Mouse (Mus musculus) midbrain, postnatal 0 days (tissue): Measurements from ENCODE around the gene Dcaf10. TPM values are rescaled to one million over a fixed set of nuclear protein-coding genes. Genes with fewer than 3 reads are reported as not detected.

Source experiments
- ATAC-seq: fragments of 200-750 bp; cut with Nextera tagmentation; 2 replicates; pipeline ENCODE4 v1.8.0; 2017; ENCODE audit warnings: moderate number of reproducible peaks, mild to moderate bottlenecking, moderate TSS enrichment, moderate library complexity; ENCODE audit not compliant: low FRiP score
- DNase-seq: peaks from one replicate; pipeline ENCODE4 v3.0.0-alpha.2; 2015; ENCODE audit warnings: low spot score
- H3K27ac ChIP-seq: fragments of 300-500 bp; sonication (generic); 2 replicates; pipeline ENCODE4 v1.5.1; 2014; ENCODE audit warnings: low read depth, mild to moderate bottlenecking, low read length, mixed read lengths
- H3K27me3 ChIP-seq: fragments of 300-500 bp; sonication (generic); 2 replicates; pipeline ENCODE4 v1.6.1; 2014; ENCODE audit warnings: low read length, control low read depth, mixed read lengths; ENCODE audit not compliant: insufficient read depth
- H3K36me3 ChIP-seq: fragments of 300-500 bp; sonication (generic); 2 replicates; pipeline ENCODE4 v1.6.1; 2014; ENCODE audit warnings: low read length, control low read depth, mixed read lengths; ENCODE audit not compliant: insufficient read depth
- H3K4me1 ChIP-seq: fragments of 300-500 bp; sonication (generic); 2 replicates; pipeline ENCODE4 v1.6.1; 2014; ENCODE audit warnings: mild to moderate bottlenecking, control low read depth, antibody characterized with exemption, low read length, mixed read lengths; ENCODE audit not compliant: insufficient read depth
- H3K4me2 ChIP-seq: fragments of 300-500 bp; sonication (generic); 2 replicates; pipeline ENCODE4 v1.6.1; 2014; ENCODE audit warnings: low read depth, mild to moderate bottlenecking, low read length, mixed read lengths; ENCODE audit not compliant: poor library complexity, severe bottlenecking
- H3K4me3 ChIP-seq: fragments of 300-500 bp; sonication (generic); 2 replicates; pipeline ENCODE4 v1.5.1; 2014; ENCODE audit warnings: low read depth, mild to moderate bottlenecking, low read length, moderate library complexity
- H3K9ac ChIP-seq: fragments of 300-500 bp; sonication (generic); replicated peaks from 2 replicates; pipeline ENCODE4 v1.6.1; 2014; ENCODE audit warnings: mild to moderate bottlenecking, low read length, moderate library complexity, mixed read lengths; ENCODE audit not compliant: poor library complexity, severe bottlenecking
- H3K9me3 ChIP-seq: fragments of 300-500 bp; sonication (generic); 2 replicates; pipeline ENCODE4 v1.6.1; 2016; ENCODE audit warnings: low read length, control low read depth
- CTCF ChIP-seq: IDR thresholded peaks from 2 replicates; pipeline ENCODE4 v1.5.1; 2016; ENCODE audit warnings: antibody characterized with exemption, mild to moderate bottlenecking
- WGBS: fragments of 180-500 bp; shearing (Covaris S2); extraction: QIAGEN DNeasy Blood & Tissue Kit; methylation state at CpG from one replicate; pipeline ENCODE4 v1.1.7; 2014; 5-methylcytosine and 5-hydroxymethylcytosine counted together
- polyA plus RNA-seq: library from polyadenylated mRNA; unstranded; fragments of >200 nt; fragmentation: Nextera tagmentation; extraction: Ambion mirVana; gene quantifications from 2 replicates; pipeline ENCODE4 v1.2.1, GENCODE M21; 2015
- total RNA-seq: library from RNA; depleted of rRNA; stranded (reverse); fragments of >200 nt; gene quantifications from 2 replicates; pipeline ENCODE4 v1.2.3, GENCODE M21; 2014

Dcaf10 gene
- total and polyA plus RNA-seq, 2 experiments from 2014 or later: 10.1 to 62.5 TPM

DNA sequence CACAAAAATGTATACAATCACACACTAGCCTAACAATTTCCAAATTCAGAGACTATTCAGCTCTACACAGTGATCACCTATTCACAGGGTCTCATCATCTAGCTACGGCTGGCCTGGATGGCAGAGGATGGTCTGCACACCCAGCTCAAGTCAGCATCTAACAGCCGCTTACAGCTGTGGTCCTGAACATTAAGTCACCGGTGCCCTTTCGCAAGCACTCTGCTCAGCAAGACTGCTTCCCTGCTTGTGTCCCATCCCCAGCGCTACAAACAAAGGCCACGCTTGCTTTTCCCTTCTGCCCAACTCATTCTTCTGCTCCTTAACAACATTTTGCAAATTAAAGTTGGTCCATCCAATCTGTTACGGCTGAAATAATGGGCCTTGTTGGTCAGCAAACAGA is 64.5 kb downstream of the Dcaf10 start:
- Histone ChIP-seq H3K27me3 (no peaks in the 10 kb centered on the region), H3K9ac (no peak overlapping the region), H3K27ac (no peak overlapping the region), H3K36me3 (peaks cover 11% of the 10 kb centered on the region), H3K4me3 (no peak overlapping the region), H3K4me1 (peaks cover 14% of the 10 kb centered on the region; the same call in 1 of the 2 replicates), H3K9me3 (no peaks in the 10 kb centered on the region), H3K4me2 (peak overlapping the region; percentile 30)
- no peak for TF ChIP-seq CTCF
- no peak for ATAC-seq
- WGBS: 77% methylated on average over 7 of the region's 7 CpGs
- DNase-seq: no peak

DNA sequence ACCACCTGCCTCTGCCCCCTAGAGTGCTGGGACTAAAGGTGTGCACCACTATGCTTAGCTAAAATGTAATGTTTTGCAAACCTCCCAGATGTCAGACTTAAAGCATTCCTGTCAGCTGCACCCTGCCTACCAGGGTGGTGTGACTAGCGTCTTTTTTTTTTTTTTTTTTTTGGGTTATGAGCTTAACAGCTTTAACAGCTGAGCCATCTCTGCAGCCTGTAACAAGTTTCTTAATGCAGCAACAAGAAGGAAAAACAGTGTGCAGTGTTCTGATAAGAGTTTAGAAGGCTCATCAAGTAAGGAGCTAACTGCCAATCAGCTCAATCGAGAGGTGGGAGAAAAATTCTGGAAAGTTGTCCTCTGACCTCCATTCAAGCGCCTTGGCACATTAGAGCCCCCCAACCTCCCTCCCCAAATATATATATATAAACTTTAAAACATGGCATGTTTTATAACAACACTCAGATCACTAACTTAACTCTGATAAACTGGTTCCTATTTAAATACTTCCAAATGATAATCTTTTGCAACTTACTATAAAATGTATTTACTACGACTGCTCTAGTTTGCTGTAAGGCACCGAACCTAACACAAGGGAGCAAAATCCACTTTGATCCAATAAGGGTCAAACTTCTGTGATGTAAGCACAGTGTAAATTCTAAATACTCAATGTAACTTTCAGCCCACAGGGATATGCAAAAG is 65.3 kb downstream of the Dcaf10 start:
- H3K36me3 ChIP-seq: peaks cover 9% of the 10 kb centered on the region
- no peak for ATAC-seq
- H3K27ac ChIP-seq: no peak overlapping the region
- H3K9me3 ChIP-seq: no peaks in the 10 kb centered on the region
- no peak for TF ChIP-seq CTCF
- no peak for DNase-seq
- WGBS: 51% methylated on average over 5 of the region's 5 CpGs
- peak overlapping the region; percentile 98 for H3K4me3 ChIP-seq
- H3K4me1 ChIP-seq: peaks cover 14% of the 10 kb centered on the region; the same call in 1 of the 2 replicates
- H3K4me2 ChIP-seq: peak overlapping the region; percentile 67
- H3K9ac ChIP-seq: peak overlapping the region; percentile 98
- H3K27me3 ChIP-seq: no peaks in the 10 kb centered on the region

DNA sequence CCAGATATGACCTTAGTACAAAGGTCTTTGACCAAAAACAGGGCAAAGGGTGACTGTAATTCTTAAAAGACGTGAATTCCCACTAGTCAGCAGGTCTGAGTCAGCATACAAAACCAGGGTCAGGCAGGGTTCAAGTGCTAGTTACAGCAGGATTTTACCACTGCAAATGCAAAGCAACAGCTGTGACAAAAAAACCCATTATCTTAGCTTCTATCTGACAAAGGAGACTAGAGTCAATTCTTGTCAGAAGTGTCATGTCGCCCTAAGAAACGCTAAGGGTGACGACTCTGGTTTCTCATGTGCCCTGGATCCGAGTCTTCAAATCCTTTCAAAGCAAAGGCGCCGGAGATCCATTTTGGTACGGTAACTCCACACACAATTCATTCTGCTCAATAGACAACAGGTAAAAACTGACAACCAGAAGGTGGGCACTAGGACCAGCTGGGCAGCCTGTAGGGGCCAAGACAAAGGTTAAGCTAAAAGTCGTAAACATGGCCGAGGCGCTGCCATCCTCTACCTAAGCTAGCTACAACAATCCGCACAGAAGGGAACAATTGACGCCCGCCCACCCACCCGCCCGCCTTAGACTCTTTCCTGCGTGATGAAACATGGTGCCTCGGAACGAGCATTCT is 65.9 kb downstream of the Dcaf10 start:
- ATAC-seq (peak; percentile 19; the same call in 1 of the 2 replicates), DNase-seq (peak; percentile 57)
- Histone ChIP-seq H3K36me3 (peaks cover 9% of the 10 kb centered on the region), H3K27ac (peak overlapping the region; percentile 93), H3K9me3 (no peaks in the 10 kb centered on the region), H3K9ac (peak overlapping the region; percentile 98), H3K4me2 (peak overlapping the region; percentile 67), H3K4me3 (peak overlapping the region; percentile 98), H3K4me1 (peaks cover 14% of the 10 kb centered on the region; the same call in 1 of the 2 replicates), H3K27me3 (no peaks in the 10 kb centered on the region)
- TF ChIP-seq CTCF: no peak
- WGBS: under 1% methylated on average over 19 of the region's 19 CpGs

DNA sequence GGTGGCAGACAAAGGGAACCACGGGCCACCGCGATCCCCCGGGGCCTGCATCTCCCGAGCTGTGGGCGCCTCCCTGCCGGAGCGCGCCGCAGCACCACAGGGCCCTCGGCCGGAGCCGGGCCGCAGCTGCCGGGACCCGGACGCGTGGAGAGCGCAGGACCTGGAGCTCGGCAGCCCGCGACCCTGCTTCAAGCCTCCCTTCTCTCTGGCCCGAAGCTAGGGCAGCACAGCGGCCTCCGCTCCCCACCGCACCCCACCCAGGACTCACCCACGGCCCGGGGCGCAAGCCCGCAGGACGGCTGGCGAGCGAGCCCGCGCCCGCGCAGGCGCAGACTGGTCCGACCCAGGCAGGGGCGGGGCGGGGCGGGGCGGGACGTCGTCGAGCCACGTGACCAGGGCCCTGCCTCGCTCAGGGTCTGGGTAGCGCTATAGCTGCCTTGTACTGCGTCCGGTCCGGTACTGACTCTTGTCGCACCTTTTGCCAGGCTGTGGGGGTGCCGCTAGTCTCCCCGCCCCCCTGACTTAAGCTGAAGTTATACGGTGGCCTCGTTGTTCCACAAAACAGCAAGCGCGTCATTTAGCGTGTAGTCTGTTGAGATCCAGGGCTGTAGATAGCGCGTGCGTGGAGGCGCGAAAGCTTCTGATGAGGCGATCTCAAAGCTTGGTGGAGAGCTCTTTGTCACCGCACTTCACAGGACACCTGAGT is 66.7 kb downstream of the Dcaf10 start, which contains the start of gene Slc25a51:
Slc25a51 (minus strand) TSS at position 340 of the 706 bp plus-strand sequence.
- Histone ChIP-seq H3K4me1 (peaks cover 14% of the 10 kb centered on the region; the same call in 1 of the 2 replicates), H3K4me2 (peak within 1 kb of the TSS; percentile 67), H3K36me3 (peaks cover 7% of the 10 kb centered on the region), H3K27me3 (no peaks in the 10 kb centered on the region), H3K9me3 (no peaks in the 10 kb centered on the region), H3K9ac (peak within 1 kb of the TSS; percentile 98), H3K4me3 (peak within 1 kb of the TSS; percentile 98), H3K27ac (peak within 1 kb of the TSS; percentile 93)
- peak; percentile 96 for DNase-seq
- no peak for TF ChIP-seq CTCF
- under 1% methylated on average over 51 of the region's 67 CpGs for WGBS
- ATAC-seq: peak; percentile 96

DNA sequence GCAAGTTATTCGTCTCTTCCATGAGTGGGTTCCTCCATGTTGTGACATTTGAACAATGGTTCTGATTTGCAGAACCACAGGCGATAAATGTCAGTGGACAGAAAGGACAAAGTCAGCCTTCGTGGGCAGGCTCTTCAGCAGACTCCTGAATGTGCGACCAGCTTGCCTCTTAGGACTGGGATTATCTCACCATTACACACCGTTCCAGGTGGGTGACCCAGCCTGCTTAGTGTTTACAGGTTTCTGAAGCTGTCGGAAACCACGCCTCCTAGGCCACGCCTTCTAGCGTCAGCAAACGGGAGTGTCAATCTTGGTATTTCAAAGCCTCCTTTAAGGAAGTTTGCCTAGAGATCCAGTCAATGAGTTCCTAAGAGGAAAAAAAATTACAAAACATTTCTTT is 67.4 kb downstream of the Dcaf10 start:
- peak; percentile 51 for TF ChIP-seq CTCF
- Histone ChIP-seq H3K9me3 (no peaks in the 10 kb centered on the region), H3K4me2 (peak overlapping the region; percentile 67), H3K4me3 (peak overlapping the region; percentile 98), H3K27ac (peak overlapping the region; percentile 93), H3K27me3 (no peaks in the 10 kb centered on the region), H3K36me3 (no peaks in the 10 kb centered on the region; the same call in 1 of the 2 replicates), H3K4me1 (peaks cover 14% of the 10 kb centered on the region; the same call in 1 of the 2 replicates), H3K9ac (peak overlapping the region; percentile 98)
- DNase-seq: peak; percentile 71
- ATAC-seq: peak; percentile 55; the same call in 1 of the 2 replicates
- WGBS: under 1% methylated on average over 10 of the region's 10 CpGs
